In the genomic region with DNA sequence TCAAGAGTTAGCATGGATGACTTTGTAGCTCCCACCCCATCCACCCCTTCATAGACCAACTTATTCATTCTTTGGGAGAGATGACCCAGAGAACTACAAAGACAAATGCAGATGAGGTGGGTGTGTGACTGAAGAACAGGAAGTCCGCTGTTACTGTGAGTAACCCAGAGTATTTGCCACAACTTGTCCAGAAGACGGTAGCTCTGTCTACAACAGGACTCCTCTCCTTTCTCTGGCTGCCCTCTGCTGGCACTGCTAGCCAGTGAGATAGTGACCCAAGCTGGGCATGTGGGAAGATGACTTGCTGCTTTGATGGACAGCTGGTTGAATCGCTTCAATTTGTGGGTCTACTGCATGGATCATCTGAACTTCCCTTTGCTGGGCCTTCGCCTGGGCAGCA, we compare ENCODE assay signal across 9 mouse cellular contexts. TPM values are rescaled to one million over a fixed set of nuclear protein-coding genes. Genes with fewer than 3 reads are reported as not detected.
DNase-seq lines count a peak whose midpoint lies in the region; ATAC-seq and TF ChIP-seq lines count a peak whose summit lies in the region.
"Had no signal": no experiment of that assay in that cellular context is flagged by ENCODE, and none has a peak within 500 bp of the region (broad histone marks: within the 10 kb centered on the region; RNA-seq: fewer than 3 reads in every experiment).

No protein-coding gene starts in this region.

- WGBS in neural tube, embryonic 15.5 days, result 74% methylated on average over 4 of the region's 4 CpGs
- 55% methylated on average over 4 of the region's 4 CpGs for WGBS in lung, embryonic 14.5 days
- WGBS in embryonic facial prominence, embryonic 10.5 days, result 67% methylated on average over 4 of the region's 4 CpGs
- 83% methylated on average over 4 of the region's 4 CpGs for whole genome bisulfite sequencing in forebrain, embryonic 12.5 days

- H3K4me3 ChIP-seq in neural tube, embryonic 15.5 days (replicated peaks), result no peak overlapping the region
- H3K4me3 ChIP-seq in cortical plate, adult 2 months (ENCODE audit: insufficient read depth, low read length), result no peak overlapping the region
- no peak overlapping the region for H3K4me3 ChIP-seq in lung, embryonic 14.5 days (ENCODE audit: low read depth, low read length)
- H3K4me3 ChIP-seq in embryonic facial prominence, embryonic 10.5 days, result no peak overlapping the region
- no peak overlapping the region for H3K4me3 ChIP-seq in forebrain, embryonic 12.5 days (replicated peaks)
- H3K4me3 ChIP-seq: neural tube, embryonic 12.5 days had no signal

- intact Hi-C loops in heart, postnatal 10 days (cut with DNase I), result loop anchor here (2.0 kb wide), 2 partner anchors 81 to 147 kb away; partner anchors contain the start of gene Ccn1

- H3K27ac ChIP-seq in neural tube, embryonic 15.5 days (replicated peaks), result no peak overlapping the region
- no peak overlapping the region for H3K27ac ChIP-seq in cortical plate, adult 2 months (ENCODE audit: insufficient read depth, low read length)
- no peak overlapping the region for H3K27ac ChIP-seq in lung, embryonic 14.5 days (ENCODE audit: low read depth)
- no peak overlapping the region for H3K27ac ChIP-seq in embryonic facial prominence, embryonic 10.5 days (replicated peaks)
- H3K27ac ChIP-seq in forebrain, embryonic 12.5 days, result no peak overlapping the region

- no peaks in the 10 kb centered on the region for H3K9me3 ChIP-seq in neural tube, embryonic 15.5 days (replicated peaks)
- no peaks in the 10 kb centered on the region for H3K9me3 ChIP-seq in lung, embryonic 14.5 days (ENCODE audit: low read depth, low read length)
- H3K9me3 ChIP-seq in embryonic facial prominence, embryonic 10.5 days, result no peaks in the 10 kb centered on the region
- H3K9me3 ChIP-seq in forebrain, embryonic 12.5 days, result no peaks in the 10 kb centered on the region
- H3K9me3 ChIP-seq: neural tube, embryonic 12.5 days had no signal

- H3K4me2 ChIP-seq in neural tube, embryonic 15.5 days, result no peak overlapping the region
- no peak overlapping the region for H3K4me2 ChIP-seq in lung, embryonic 14.5 days
- no peak overlapping the region for H3K4me2 ChIP-seq in forebrain, embryonic 12.5 days
- H3K4me2 ChIP-seq: neural tube, embryonic 12.5 days had no signal

- H3K9ac ChIP-seq in neural tube, embryonic 15.5 days (replicated peaks), result no peak overlapping the region
- no peak overlapping the region for H3K9ac ChIP-seq in lung, embryonic 14.5 days
- no peak overlapping the region for H3K9ac ChIP-seq in forebrain, embryonic 12.5 days
- H3K9ac ChIP-seq: neural tube, embryonic 12.5 days had no signal

- peak; percentile 44 for TF ChIP-seq CTCF in cortical plate, adult 2 months (IDR thresholded peaks at IDR 0.05; ENCODE audit: extremely low read depth, insufficient read depth, low read length)
- TF ChIP-seq CTCF in lung, embryonic 14.5 days (IDR thresholded peaks at IDR 0.05; ENCODE audit: low read depth), result peak; percentile 59

- TF ChIP-seq POLR2A in cortical plate, adult 2 months (IDR thresholded peaks at IDR 0.05; ENCODE audit: extremely low read depth, insufficient read depth, low read length), result no peak

- no peaks in the 10 kb centered on the region for H3K36me3 ChIP-seq in neural tube, embryonic 15.5 days
- no peaks in the 10 kb centered on the region for H3K36me3 ChIP-seq in lung, embryonic 14.5 days (ENCODE audit: insufficient read depth)
- H3K36me3 ChIP-seq in embryonic facial prominence, embryonic 10.5 days (replicated peaks), result no peaks in the 10 kb centered on the region
- H3K36me3 ChIP-seq in forebrain, embryonic 12.5 days (replicated peaks), result no peaks in the 10 kb centered on the region
- H3K36me3 ChIP-seq: neural tube, embryonic 12.5 days had no signal

- no peak for ATAC-seq in neural tube, embryonic 15.5 days (ENCODE audit: low FRiP score)
- ATAC-seq in lung, embryonic 14.5 days (ENCODE audit: insufficient read depth), result peak; percentile 48; the same call in 1 of the 2 replicates
- ATAC-seq in forebrain, embryonic 12.5 days (ENCODE audit: low FRiP score), result no peak

- H3K4me1 ChIP-seq in neural tube, embryonic 15.5 days, result peaks cover 13% of the 10 kb centered on the region; the same call in 1 of the 2 replicates
- no peaks in the 10 kb centered on the region for H3K4me1 ChIP-seq in cortical plate, adult 2 months (ENCODE audit: control insufficient read depth, insufficient read depth, low read length)
- peaks cover 4% of the 10 kb centered on the region; the same call in 1 of the 2 replicates for H3K4me1 ChIP-seq in lung, embryonic 14.5 days (ENCODE audit: insufficient read depth)
- peaks cover 22% of the 10 kb centered on the region for H3K4me1 ChIP-seq in embryonic facial prominence, embryonic 10.5 days
- 0 out of 2 replicates have a peak, but pooled peaks cover 13% of the 10 kb centered on the region for H3K4me1 ChIP-seq in forebrain, embryonic 12.5 days

- no peaks in the 10 kb centered on the region for H3K27me3 ChIP-seq in neural tube, embryonic 15.5 days (replicated peaks)
- H3K27me3 ChIP-seq in lung, embryonic 14.5 days (ENCODE audit: insufficient read depth, low read length), result no peaks in the 10 kb centered on the region
- no peaks in the 10 kb centered on the region for H3K27me3 ChIP-seq in embryonic facial prominence, embryonic 10.5 days (replicated peaks; ENCODE audit: low read depth, poor library complexity, severe bottlenecking)
- H3K27me3 ChIP-seq in forebrain, embryonic 12.5 days, result no peaks in the 10 kb centered on the region
- H3K27me3 ChIP-seq: neural tube, embryonic 12.5 days had no signal

- peak; percentile 37 for DNase-seq in neural tube, embryonic 10.5 days (ENCODE audit: extremely low spot score, low spot score)
- DNase-seq in heart, postnatal 10 days, result peak; percentile 57
- DNase-seq in lung, embryonic 14.5 days, result peak; percentile 62
- DNase-seq in embryonic facial prominence, embryonic 10.5 days (ENCODE audit: low spot score), result no peak
- DNase-seq in cerebellum, adult 11-12 months, result no peak

RNA-seq across cellular contexts. Expression of gene Ddah1, which starts 28.9 kb away (rescaled TPM):
- polyA plus RNA-seq in neural tube, embryonic 15.5 days (2015; fragmentation: Nextera tagmentation; extraction: Ambion mirVana), result 108 and 123 TPM in 2 replicates
- polyA plus RNA-seq in cortical plate, adult 2 months (2012; rRNA removed), result 86.2 and 87.5 TPM in 2 replicates
- total RNA-seq in heart, postnatal 10 days (2021), result 10 to 100 TPM; 10.6 to 13.6 TPM
- 30.1 and 35.1 TPM in 2 replicates for polyA plus RNA-seq in lung, embryonic 14.5 days (2014; fragmentation: Nextera tagmentation; extraction: Ambion mirVana)
- polyA plus RNA-seq in embryonic facial prominence, embryonic 10.5 days (2016; fragmentation: Nextera tagmentation; extraction: Ambion mirVana), result 16.5 and 22.4 TPM in 2 replicates
- 85.9 and 103 TPM in 2 replicates for polyA plus RNA-seq in forebrain, embryonic 12.5 days (2016; fragmentation: Nextera tagmentation; extraction: Ambion mirVana)

Comparison
In these comparisons a context has a peak if more than half of its experiments do, and no peak if none do; other contexts are left out.
1. DNase-seq: peak in neural tube, embryonic 10.5 days (single experiment), heart, postnatal 10 days (2 of 2) and lung, embryonic 14.5 days (single experiment); none in embryonic facial prominence, embryonic 10.5 days (single experiment) and cerebellum, adult 11-12 months (single experiment).